Mouse (Mus musculus) liver, embryonic 16.5 days (tissue): ENCODE measurements around the gene Pwp2. TPM values are rescaled to one million over a fixed set of nuclear protein-coding genes. Genes with fewer than 3 reads are reported as not detected.
"Not testable (repeated sequence)": the region's sequence is repeated elsewhere in the genome, so short reads cannot be mapped to it uniquely, and the experiment has no call there.

Experiments
- ATAC-seq: fragments of 200-750 bp; cut with Nextera tagmentation; 2 replicates; pipeline ENCODE4 v1.8.0; 2017; ENCODE audit warnings: low read depth, mild to moderate bottlenecking, moderate number of reproducible peaks, moderate library complexity
- H3K27ac ChIP-seq: fragments of 300-500 bp; sonication (generic); 2 replicates; pipeline ENCODE4 v1.5.1; 2014; ENCODE audit warnings: mild to moderate bottlenecking, low read length
- H3K27me3 ChIP-seq: fragments of 300-500 bp; sonication (generic); 2 replicates; pipeline ENCODE4 v1.6.1; 2014; ENCODE audit warnings: low read depth, low read length, mixed read lengths; ENCODE audit not compliant: control insufficient read depth, insufficient read depth
- H3K36me3 ChIP-seq: fragments of 300-500 bp; sonication (generic); 2 replicates; pipeline ENCODE4 v1.6.1; 2014; ENCODE audit warnings: mild to moderate bottlenecking; ENCODE audit not compliant: control insufficient read depth, insufficient read depth
- H3K4me1 ChIP-seq: fragments of 300-500 bp; sonication (generic); 2 replicates; pipeline ENCODE4 v1.6.1; 2014; ENCODE audit warnings: low read depth, low read length, mixed read lengths; ENCODE audit not compliant: control insufficient read depth
- H3K4me2 ChIP-seq: fragments of 300-500 bp; sonication (generic); 2 replicates; pipeline ENCODE4 v1.6.1; 2014; ENCODE audit warnings: low read depth, low read length, mixed read lengths
- H3K4me3 ChIP-seq: fragments of 300-500 bp; sonication (generic); 2 replicates; pipeline ENCODE4 v1.5.1; 2014; ENCODE audit warnings: low read depth, mild to moderate bottlenecking, low read length
- H3K9ac ChIP-seq: fragments of 300-500 bp; sonication (generic); 2 replicates; pipeline ENCODE4 v1.6.1; 2014; ENCODE audit warnings: low read depth, low read length
- H3K9me3 ChIP-seq: fragments of 300-500 bp; sonication (generic); replicated peaks from 2 replicates; pipeline ENCODE4 v1.6.1; 2016; ENCODE audit warnings: low read length; ENCODE audit not compliant: control insufficient read depth
- WGBS: fragments of 180-500 bp; shearing (Covaris S2); extraction: QIAGEN DNeasy Blood & Tissue Kit; methylation state at CpG from one replicate; pipeline ENCODE4 v1.1.7; 2014; ENCODE audit not compliant: insufficient replicate concordance; 5-methylcytosine and 5-hydroxymethylcytosine counted together
- polyA plus RNA-seq: library from polyadenylated mRNA; unstranded; fragments of >200 nt; fragmentation: Nextera tagmentation; extraction: Ambion mirVana; gene quantifications from 2 replicates; pipeline ENCODE4 v1.2.1, GENCODE M21; 2015

Pwp2 gene
- polyA plus RNA-seq, 1 experiment from 2014 or later: 9.1 TPM

DNA sequence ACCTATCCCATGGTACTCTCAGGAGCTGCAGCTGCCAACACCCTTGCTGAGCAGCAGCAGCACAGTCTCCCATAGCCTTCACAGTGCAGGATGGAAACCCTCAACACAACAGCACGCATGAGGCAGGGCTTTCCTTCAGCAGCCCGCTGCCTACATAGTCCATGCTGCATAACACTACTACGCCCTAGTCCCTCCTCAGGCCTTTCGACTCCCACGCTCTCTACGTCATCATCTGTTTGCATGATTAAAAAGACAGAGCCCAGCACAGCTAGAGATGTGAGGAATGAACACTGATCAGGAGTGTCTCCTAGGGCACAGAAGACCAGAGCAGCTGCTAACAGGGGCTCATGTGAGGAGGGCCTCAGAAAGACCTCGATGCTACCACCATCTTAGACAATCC is 36.4 kb upstream of the Pwp2 start:
- 93% methylated on average over 7 of the region's 7 CpGs for WGBS
- Histone ChIP-seq H3K36me3 (peaks cover 39% of the 10 kb centered on the region), H3K27me3 (no peaks in the 10 kb centered on the region), H3K27ac (no peak overlapping the region), H3K4me3 (no peak overlapping the region), H3K9ac (no peak overlapping the region), H3K4me2 (no peak overlapping the region), H3K4me1 (peaks cover 32% of the 10 kb centered on the region), H3K9me3 (no peaks in the 10 kb centered on the region)
- ATAC-seq: no peak

DNA sequence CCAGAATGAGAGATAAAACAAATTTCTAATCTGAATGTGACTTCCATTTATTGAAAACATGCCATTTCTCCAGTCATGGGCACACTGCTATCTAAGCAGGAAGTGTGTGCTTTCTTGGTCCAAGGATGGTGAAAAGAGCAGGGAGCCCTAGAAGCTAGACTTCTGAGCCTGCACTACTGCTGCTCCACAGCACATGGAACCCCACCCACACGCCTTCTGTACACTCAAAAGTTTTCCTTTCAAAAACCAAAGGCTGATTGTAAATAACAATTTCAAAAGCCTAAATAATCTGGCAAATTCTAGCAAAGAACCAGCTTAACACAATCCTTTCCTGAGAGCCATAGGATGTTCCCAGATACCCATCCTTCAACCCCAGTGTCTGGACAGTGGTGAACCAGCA is 34.6 kb upstream of the Pwp2 start:
- no peaks in the 10 kb centered on the region for H3K27me3 ChIP-seq
- no peak overlapping the region for H3K9ac ChIP-seq
- ATAC-seq: no peak
- no peak overlapping the region for H3K4me2 ChIP-seq
- H3K4me1 ChIP-seq: peaks cover 47% of the 10 kb centered on the region
- peaks cover 52% of the 10 kb centered on the region for H3K36me3 ChIP-seq
- no peaks in the 10 kb centered on the region for H3K9me3 ChIP-seq
- H3K27ac ChIP-seq: no peak overlapping the region
- WGBS: 78% methylated on average over 1 of the region's 1 CpGs
- no peak overlapping the region for H3K4me3 ChIP-seq

DNA sequence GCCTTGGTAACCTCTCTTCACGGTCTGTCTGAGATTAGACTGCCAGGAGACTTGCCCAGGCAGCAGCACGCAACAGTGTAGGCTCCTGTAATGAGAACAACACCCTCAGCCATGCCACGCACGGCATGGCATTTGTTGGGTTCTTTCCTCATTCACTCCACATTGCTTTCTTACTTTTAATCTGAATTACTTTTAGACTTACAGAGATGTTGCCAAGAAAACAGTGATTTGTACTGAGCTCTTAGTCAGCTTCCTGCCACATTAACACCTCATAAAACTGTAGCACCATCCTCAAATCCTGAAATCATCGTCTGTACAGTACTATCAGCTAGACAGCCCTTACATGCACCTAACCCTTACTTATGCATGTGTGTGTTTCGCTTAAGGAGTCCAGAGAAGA is 33.6 kb upstream of the Pwp2 start:
- peaks cover 61% of the 10 kb centered on the region for H3K36me3 ChIP-seq
- 85% methylated on average over 6 of the region's 6 CpGs for WGBS
- no peak for ATAC-seq

DNA sequence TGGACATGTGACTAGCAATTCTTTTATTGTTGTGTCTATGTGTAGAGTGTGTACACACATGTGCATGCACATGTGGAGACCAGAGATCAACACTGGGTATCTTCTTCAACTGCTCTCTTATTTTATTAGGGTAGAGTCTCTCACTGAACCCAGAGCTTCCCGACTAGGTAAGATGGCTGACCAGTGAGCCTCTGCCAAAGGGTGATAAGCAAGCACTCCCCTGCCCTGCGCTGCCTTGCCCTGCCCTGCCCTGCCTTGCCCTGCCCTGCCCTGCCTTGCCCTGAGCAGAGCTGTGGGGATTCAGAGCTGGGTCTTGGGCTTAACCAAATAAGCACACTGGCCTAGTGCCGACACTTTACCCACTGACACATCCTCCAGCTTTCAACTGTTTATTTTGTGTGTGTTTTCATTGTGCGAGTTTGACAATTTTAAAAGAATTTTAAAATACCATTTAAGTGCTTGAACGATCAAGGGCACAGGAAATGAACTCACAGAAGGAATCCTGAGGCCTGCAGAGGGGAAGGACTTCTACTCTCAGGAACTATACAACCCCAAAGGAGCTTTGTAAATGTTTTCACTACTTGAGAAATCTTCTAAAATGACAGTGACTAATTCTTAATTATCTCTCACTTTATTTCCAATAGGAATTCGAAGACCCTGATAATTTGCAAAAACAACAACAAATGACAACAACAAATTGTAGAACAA is 31.6 kb upstream of the Pwp2 start:
- Histone ChIP-seq H3K4me2 (peak overlapping the region; percentile 50), H3K9me3 (no peaks in the 10 kb centered on the region), H3K27ac (peak overlapping the region; percentile 86), H3K4me3 (0 out of 2 replicates have a peak overlapping the region, but pooled peaks have one; percentile 19), H3K9ac (peak overlapping the region; percentile 52), H3K4me1 (peaks cover 47% of the 10 kb centered on the region), H3K36me3 (peaks cover 71% of the 10 kb centered on the region), H3K27me3 (no peaks in the 10 kb centered on the region)
- peak; percentile 100 for ATAC-seq
- 42% methylated on average over 6 of the region's 6 CpGs for WGBS

More for the DNA sequence above, 33.6 kb upstream of the Pwp2 start:
- peak overlapping the region; percentile 86 for H3K27ac ChIP-seq
- H3K9ac ChIP-seq: no peak overlapping the region
- H3K4me2 ChIP-seq: no peak overlapping the region
- H3K4me3 ChIP-seq: no peak overlapping the region
- no peaks in the 10 kb centered on the region for H3K9me3 ChIP-seq
- peaks cover 47% of the 10 kb centered on the region for H3K4me1 ChIP-seq
- no peaks in the 10 kb centered on the region for H3K27me3 ChIP-seq

DNA sequence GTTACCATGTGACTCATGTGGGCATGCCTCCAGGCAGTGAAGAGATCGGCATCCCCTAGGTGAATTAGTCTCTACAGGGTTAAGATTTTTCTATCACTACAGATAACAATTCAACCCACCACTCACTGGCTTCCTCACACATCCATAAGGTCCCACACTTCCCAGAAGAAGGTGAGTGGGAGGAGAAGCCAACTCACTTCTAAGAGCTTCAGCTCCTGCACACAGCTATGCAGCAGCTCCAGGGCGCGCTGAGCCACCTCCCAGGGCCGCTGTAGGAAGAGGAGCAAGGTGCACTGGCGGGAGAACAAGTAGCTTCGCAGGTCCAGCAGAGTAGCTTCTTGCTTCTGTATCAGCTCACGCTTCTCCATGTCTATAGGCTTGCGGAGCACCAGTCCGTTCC is 29.4 kb upstream of the Pwp2 start:
- no peaks in the 10 kb centered on the region for H3K9me3 ChIP-seq
- H3K4me3 ChIP-seq: no peak overlapping the region
- H3K27ac ChIP-seq: peak overlapping the region; percentile 14; the same call in 1 of the 2 replicates
- no peak overlapping the region for H3K4me2 ChIP-seq
- 92% methylated on average over 9 of the region's 9 CpGs for WGBS
- H3K4me1 ChIP-seq: peaks cover 35% of the 10 kb centered on the region
- ATAC-seq: no peak
- H3K27me3 ChIP-seq: no peaks in the 10 kb centered on the region
- no peak overlapping the region for H3K9ac ChIP-seq
- H3K36me3 ChIP-seq: peaks cover 75% of the 10 kb centered on the region

DNA sequence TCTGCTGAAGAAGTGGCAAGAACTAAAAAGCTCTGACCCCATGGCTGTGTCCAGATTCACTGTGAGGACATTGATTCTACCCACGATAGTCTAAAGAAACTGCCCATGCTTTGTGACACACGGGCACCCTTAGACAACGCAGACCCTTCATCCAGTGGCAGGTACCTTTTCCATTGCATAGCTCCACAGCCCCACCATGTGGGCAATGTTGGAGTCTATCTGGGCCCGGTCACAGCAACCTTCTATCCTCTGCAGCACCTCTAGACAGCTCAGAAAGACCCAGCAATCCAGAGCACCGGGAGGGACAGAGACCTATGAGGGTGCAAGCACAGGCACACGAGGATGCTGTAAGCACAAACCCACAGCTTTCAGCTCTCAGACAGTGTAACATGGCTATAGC is 26.4 kb upstream of the Pwp2 start:
- Histone ChIP-seq H3K9ac (no peak overlapping the region), H3K27me3 (no peaks in the 10 kb centered on the region), H3K27ac (no peak overlapping the region), H3K4me1 (peaks cover 15% of the 10 kb centered on the region), H3K9me3 (no peaks in the 10 kb centered on the region), H3K36me3 (peaks cover 79% of the 10 kb centered on the region), H3K4me2 (no peak overlapping the region), H3K4me3 (no peak overlapping the region)
- no peak for ATAC-seq
- 64% methylated on average over 6 of the region's 6 CpGs for WGBS

DNA sequence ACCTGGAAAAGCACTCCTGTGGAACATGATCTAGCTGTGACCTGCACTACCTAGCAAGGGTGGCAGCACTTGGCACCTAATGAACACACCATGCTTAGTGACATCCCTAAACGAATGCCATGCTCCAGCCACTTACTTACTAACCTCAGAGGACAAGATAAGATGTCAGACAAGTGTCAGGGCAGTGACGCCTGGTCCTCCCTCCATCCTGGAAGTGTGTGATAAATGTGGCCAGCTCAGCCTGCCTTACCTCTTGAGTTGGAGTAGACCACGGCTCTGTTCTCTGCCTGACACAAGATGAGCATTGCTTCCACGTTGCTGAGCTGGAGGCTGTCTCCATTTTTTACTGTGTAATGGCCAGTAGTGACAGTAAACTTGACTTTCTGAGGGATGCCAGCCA is 16.2 kb upstream of the Pwp2 start:
- H3K27ac ChIP-seq: peak overlapping the region; percentile 68
- H3K4me2 ChIP-seq: no peak overlapping the region
- ATAC-seq: peak; percentile 71
- peak overlapping the region; percentile 6; the same call in 1 of the 2 replicates for H3K9ac ChIP-seq
- H3K4me3 ChIP-seq: no peak overlapping the region
- H3K9me3 ChIP-seq: no peaks in the 10 kb centered on the region
- no peaks in the 10 kb centered on the region for H3K27me3 ChIP-seq
- peaks cover 14% of the 10 kb centered on the region for H3K4me1 ChIP-seq
- 40% methylated on average over 4 of the region's 4 CpGs for WGBS
- H3K36me3 ChIP-seq: peaks cover 62% of the 10 kb centered on the region

DNA sequence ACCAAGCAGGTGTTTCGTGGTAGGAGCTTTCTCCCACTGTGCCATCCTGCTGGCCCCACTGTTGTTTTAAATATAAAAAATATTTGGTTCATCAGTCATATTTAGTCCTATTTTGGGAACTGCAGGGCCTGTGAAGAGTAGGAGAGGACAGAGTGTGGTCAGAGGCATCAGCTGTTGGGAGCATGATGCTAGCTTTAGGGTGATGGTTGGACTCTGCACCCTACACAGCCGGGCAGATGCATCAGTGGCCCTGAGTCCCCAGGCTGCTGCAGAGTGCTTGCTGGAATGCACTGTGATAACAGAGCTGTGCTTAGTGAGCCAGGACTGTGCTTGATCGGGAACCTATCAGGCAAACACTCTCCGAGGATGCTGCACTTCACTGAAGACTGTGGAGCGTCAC is 8.0 kb upstream of the Pwp2 start:
- no peaks in the 10 kb centered on the region for H3K4me1 ChIP-seq
- ATAC-seq: no peak
- H3K9me3 ChIP-seq: no peaks in the 10 kb centered on the region
- no peak overlapping the region for H3K9ac ChIP-seq
- H3K36me3 ChIP-seq: peaks cover 73% of the 10 kb centered on the region
- no peak overlapping the region for H3K4me3 ChIP-seq
- no peak overlapping the region for H3K27ac ChIP-seq
- 85% methylated on average over 5 of the region's 5 CpGs for WGBS
- no peak overlapping the region for H3K4me2 ChIP-seq
- H3K27me3 ChIP-seq: no peaks in the 10 kb centered on the region

DNA sequence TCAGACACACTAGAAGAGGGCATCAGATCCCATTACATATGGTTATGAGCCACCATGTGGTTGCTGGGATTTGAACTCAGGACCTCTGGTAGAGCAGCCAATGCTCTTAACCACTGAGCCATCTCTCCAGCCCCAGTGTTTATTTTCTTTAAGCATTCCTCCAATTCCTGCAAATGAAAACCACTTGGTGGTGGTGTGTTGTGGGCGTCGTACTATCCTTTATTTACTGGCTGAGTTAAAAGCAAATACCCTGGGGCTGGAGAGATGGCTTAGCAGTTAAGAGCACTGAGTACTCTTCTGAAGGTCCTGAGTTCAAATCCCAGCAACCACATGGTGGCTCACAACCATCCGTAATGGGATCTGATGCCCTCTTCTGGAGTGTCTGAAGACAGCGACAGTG is 1.1 kb upstream of the Pwp2 start:
- H3K27me3 ChIP-seq, H3K9me3 ChIP-seq, H3K4me3 ChIP-seq, H3K27ac ChIP-seq, H3K9ac ChIP-seq, H3K4me2 ChIP-seq, ATAC-seq: not testable (repeated sequence)
- Histone ChIP-seq H3K4me1 (peaks cover 22% of the 10 kb centered on the region), H3K36me3 (peaks cover 45% of the 10 kb centered on the region)
- WGBS: 86% methylated on average over 4 of the region's 4 CpGs
